Mouse (Mus musculus) G1E (cell line): ENCODE data around the gene Gm45623. TPM values are rescaled to one million over a fixed set of nuclear protein-coding genes. Genes with fewer than 3 reads are reported as not detected.

Experiments
- ATAC-seq: 2 replicates; pipeline ENCODE4 v1.8.0; 2016; ENCODE audit warnings: mild to moderate bottlenecking; ENCODE audit not compliant: insufficient number of reproducible peaks, poor library complexity, low FRiP score, severe bottlenecking; ENCODE audit errors: extremely low read depth
- DNase-seq: peaks from one replicate; pipeline ENCODE4 v3.0.0; 2012; ENCODE audit warnings: low spot score
- H3K27me3 ChIP-seq: 2 replicates; pipeline ENCODE4 v1.6.1; 2012; ENCODE audit warnings: mild to moderate bottlenecking, low read length, inconsistent platforms; ENCODE audit not compliant: insufficient read depth
- H3K36me3 ChIP-seq: replicated peaks from 2 replicates; pipeline ENCODE3; 2012; ENCODE audit warnings: mild to moderate bottlenecking, inconsistent platforms
- H3K4me1 ChIP-seq: 2 replicates; pipeline ENCODE4 v1.6.1; 2012; ENCODE audit warnings: low read depth, low read length, inconsistent platforms, mixed read lengths; ENCODE audit not compliant: insufficient read depth
- H3K4me3 ChIP-seq: 2 replicates; pipeline ENCODE4 v1.5.1; 2012; ENCODE audit warnings: low read depth, mild to moderate bottlenecking, inconsistent platforms, low read length, moderate library complexity, mixed read lengths
- H3K9me3 ChIP-seq: replicated peaks from 2 replicates; pipeline ENCODE4 v1.6.1; 2012; ENCODE audit warnings: inconsistent platforms
- CTCF ChIP-seq: IDR thresholded peaks from 2 replicates; pipeline ENCODE4 v1.5.1; 2012; ENCODE audit warnings: low read depth, low read length, inconsistent platforms, mixed read lengths
- GATA1 ChIP-seq: IDR thresholded peaks from 2 replicates; pipeline ENCODE4 v1.6.1; 2012; ENCODE audit warnings: borderline replicate concordance, low read length, inconsistent platforms, mixed read lengths
- GATA2 ChIP-seq: IDR thresholded peaks from 2 replicates; pipeline ENCODE4 v1.6.1; 2012; ENCODE audit warnings: low read depth, low read length, inconsistent platforms, borderline replicate concordance
- POLR2AphosphoS5 ChIP-seq: IDR thresholded peaks from 2 replicates; pipeline ENCODE4 v1.6.1; 2012; ENCODE audit warnings: low read depth, low read length, inconsistent platforms; ENCODE audit not compliant: insufficient replicate concordance
- TAL1 ChIP-seq: conservative IDR thresholded peaks from 2 replicates; pipeline ENCODE4 v1.6.1; 2012; ENCODE audit warnings: low read depth, low read length, inconsistent platforms, mixed read lengths
- polyA plus RNA-seq: library from polyadenylated mRNA; stranded (reverse); fragments of >175 nt; gene quantifications from 2 replicates; pipeline ENCODE4 v1.2.3, GENCODE M21; 2012
- total RNA-seq, 2 experiments: library from RNA; stranded (forward) in 1 of 2; stranded (reverse) in 1 of 2; fragments of 200-1000 nt in 1 of 2; fragments of >200 nt in 1 of 2; fragmentation: Nextera tagmentation in 1 of 2; gene quantifications; 2 replicates each; pipeline ENCODE4 v1.2.3; 2014 to 2017

Gm45623 gene
- total RNA-seq (2014; fragmentation: Nextera tagmentation) (not detected in 2 replicates), total RNA-seq (2017) (0.05 TPM in 1 of 2 replicates, not detected in the other), polyA plus RNA-seq (not detected in 2 replicates)

DNA sequence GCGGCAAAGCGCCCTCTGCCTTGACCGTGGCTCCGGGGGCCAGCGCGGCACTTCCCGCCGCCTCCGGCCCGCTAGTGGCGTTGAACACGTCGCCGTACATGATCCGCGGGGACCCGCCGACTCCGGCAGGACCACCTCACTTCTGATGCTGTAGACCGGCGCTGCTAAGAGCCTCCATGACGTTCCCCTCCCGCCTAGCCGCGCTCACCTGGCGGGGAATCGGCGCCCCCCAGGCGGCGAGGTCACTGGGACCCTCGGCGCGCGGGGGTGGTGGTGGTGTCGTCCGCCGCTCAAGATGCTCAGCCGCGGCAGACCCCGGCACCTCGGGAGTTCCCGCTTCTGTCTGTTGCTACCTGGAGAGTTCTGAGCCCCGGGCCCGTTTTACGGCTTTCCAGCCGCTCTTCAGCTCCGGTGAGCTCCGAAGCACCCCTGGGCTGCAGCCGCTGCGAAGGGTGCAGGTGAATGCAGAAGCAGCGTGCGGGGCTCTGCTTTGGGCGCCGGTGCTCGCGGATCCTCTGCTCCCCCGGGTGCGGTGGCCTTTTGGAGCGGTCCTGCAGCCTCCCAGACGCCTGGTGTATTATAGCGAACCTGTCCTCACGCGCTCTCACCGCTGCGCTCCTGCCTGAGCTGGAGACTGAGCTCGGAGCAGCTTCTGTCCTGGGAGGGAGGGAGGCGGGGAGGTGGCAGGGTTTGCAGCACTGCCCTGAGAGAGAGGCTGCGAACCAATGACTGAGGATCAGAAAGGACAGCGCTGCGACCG, at the start of gene Gm45623:
Gene Gm45623 (minus strand): TSS at position 636 of the 760 bp plus-strand sequence.
- no peaks in the 10 kb centered on the region for H3K27me3 ChIP-seq
- H3K4me3 ChIP-seq, result no peak within 1 kb of the TSS; the same call in 1 of the 2 replicates
- TF ChIP-seq TAL1 (no peak), GATA1 (no peak), GATA2 (no peak), POLR2AphosphoS5 (no peak), CTCF (no peak)
- ATAC-seq, result no peak
- no peak for DNase-seq
- no peaks in the 10 kb centered on the region for H3K4me1 ChIP-seq
- peaks cover 54% of the 10 kb centered on the region for H3K9me3 ChIP-seq
- no peaks in the 10 kb centered on the region for H3K36me3 ChIP-seq

DNA sequence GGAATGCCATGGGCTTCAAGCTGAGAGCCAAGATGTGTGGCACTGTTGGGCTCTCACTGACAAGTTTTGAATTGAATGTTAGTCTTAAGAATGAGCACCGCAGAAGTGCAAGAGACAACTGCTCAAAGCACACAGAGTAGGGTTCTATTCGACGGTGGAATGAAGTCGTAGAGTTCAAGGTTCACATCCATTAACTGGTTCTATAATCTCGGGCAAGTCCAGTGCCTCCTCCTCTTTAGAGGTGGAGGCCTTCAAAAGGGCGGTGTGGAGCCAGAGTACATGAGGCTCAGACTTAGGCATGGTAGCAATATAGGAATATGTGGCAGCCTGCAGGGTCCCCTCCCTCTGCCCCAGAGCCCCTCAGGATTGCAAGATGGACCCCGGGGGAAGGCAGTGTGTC, 43.8 kb upstream of the Gm45623 start:
- no peak for TF ChIP-seq GATA1
- no peak for TF ChIP-seq TAL1
- no peak for TF ChIP-seq GATA2
- no peak for TF ChIP-seq CTCF
- no peak for TF ChIP-seq POLR2AphosphoS5
- H3K27me3 ChIP-seq, result no peaks in the 10 kb centered on the region
- H3K4me1 ChIP-seq, result no peaks in the 10 kb centered on the region
- no peak for DNase-seq
- H3K9me3 ChIP-seq, result peaks cover 62% of the 10 kb centered on the region
- ATAC-seq, result no peak
- no peaks in the 10 kb centered on the region for H3K36me3 ChIP-seq
- H3K4me3 ChIP-seq, result no peak overlapping the region

GRCm38 (mm10) chr13:56795501-56795900, 41.9 kb upstream of the Gm45623 start:
- ATAC-seq (no peak), DNase-seq (no peak)
- no peaks in the 10 kb centered on the region for H3K4me1 ChIP-seq
- TF ChIP-seq GATA2 (no peak), GATA1 (no peak), CTCF (no peak), POLR2AphosphoS5 (no peak), TAL1 (no peak)
- H3K27me3 ChIP-seq, result no peaks in the 10 kb centered on the region
- peaks cover 69% of the 10 kb centered on the region for H3K9me3 ChIP-seq
- no peaks in the 10 kb centered on the region for H3K36me3 ChIP-seq
- no peak overlapping the region for H3K4me3 ChIP-seq

DNA sequence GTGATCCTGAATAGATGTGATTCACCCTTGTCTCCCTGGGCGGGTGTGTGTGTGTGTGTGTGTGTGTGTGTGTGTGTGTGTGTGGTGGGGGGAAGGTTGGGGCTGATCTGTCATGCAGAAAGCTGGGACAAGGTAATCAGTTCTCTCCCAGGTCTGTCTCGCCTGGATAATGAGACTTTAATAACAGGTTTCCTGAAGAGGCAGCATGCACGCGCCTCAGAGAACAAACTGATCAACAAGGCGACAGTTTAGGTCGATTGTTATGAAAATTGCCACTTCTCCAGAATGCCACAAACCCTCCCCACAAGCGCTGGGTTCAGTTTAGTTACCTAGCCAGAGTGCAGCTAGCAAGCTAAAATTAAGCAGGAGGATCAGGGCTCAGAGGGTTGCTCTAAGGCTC, 40.8 kb upstream of the Gm45623 start:
- TF ChIP-seq GATA2 (no peak), CTCF (no peak), GATA1 (no peak), TAL1 (no peak), POLR2AphosphoS5 (no peak)
- Histone ChIP-seq H3K9me3 (peaks cover 67% of the 10 kb centered on the region), H3K36me3 (no peaks in the 10 kb centered on the region), H3K4me3 (no peak overlapping the region), H3K27me3 (no peaks in the 10 kb centered on the region), H3K4me1 (no peaks in the 10 kb centered on the region)
- ATAC-seq (no peak), DNase-seq (no peak)

GRCm38 (mm10) chr13:56792844-56793243, 39.2 kb upstream of the Gm45623 start:
- TF ChIP-seq GATA1 (no peak), POLR2AphosphoS5 (no peak), CTCF (no peak), TAL1 (no peak), GATA2 (no peak)
- Histone ChIP-seq H3K4me3 (no peak overlapping the region), H3K9me3 (peaks cover 64% of the 10 kb centered on the region), H3K27me3 (no peaks in the 10 kb centered on the region), H3K36me3 (no peaks in the 10 kb centered on the region), H3K4me1 (no peaks in the 10 kb centered on the region)
- DNase-seq (no peak), ATAC-seq (no peak)

- no peak for TF ChIP-seq GATA2
- TF ChIP-seq TAL1, result no peak
- TF ChIP-seq CTCF, result no peak
- TF ChIP-seq GATA1, result no peak
- TF ChIP-seq POLR2AphosphoS5, result no peak
- H3K4me3 ChIP-seq, result no peak overlapping the region
- H3K36me3 ChIP-seq, result no peaks in the 10 kb centered on the region
- H3K4me1 ChIP-seq, result no peaks in the 10 kb centered on the region
- no peak for DNase-seq
- H3K27me3 ChIP-seq, result no peaks in the 10 kb centered on the region
- peaks cover 68% of the 10 kb centered on the region for H3K9me3 ChIP-seq
- ATAC-seq, result no peak
These were observed 37.1 kb upstream of the Gm45623 start for GRCm38 (mm10) chr13:56790683-56791082.
